Mouse (Mus musculus) embryonic facial prominence, embryonic 15.5 days (tissue): ENCODE measurements around the gene Nck2. TPM values are rescaled to one million over a fixed set of nuclear protein-coding genes. Genes with fewer than 3 reads are reported as not detected.
"Not testable (repeated sequence)": the region's sequence is repeated elsewhere in the genome, so short reads cannot be mapped to it uniquely, and the experiment has no call there.

Experiments used
- ATAC-seq: fragments of 200-750 bp; cut with Nextera tagmentation; 2 replicates; pipeline ENCODE4 v1.8.0; 2017; ENCODE audit warnings: low read depth, moderate TSS enrichment; ENCODE audit not compliant: insufficient number of reproducible peaks, low FRiP score, low TSS enrichment
- H3K27ac ChIP-seq: fragments of 300-500 bp; sonication (generic); replicated peaks from 2 replicates; pipeline ENCODE4 v1.5.1; 2015; ENCODE audit warnings: mild to moderate bottlenecking, inconsistent platforms
- H3K27me3 ChIP-seq: fragments of 300-500 bp; sonication (generic); 2 replicates; pipeline ENCODE4 v1.6.1; 2015; ENCODE audit warnings: inconsistent platforms
- H3K36me3 ChIP-seq: fragments of 300-500 bp; sonication (generic); 2 replicates; pipeline ENCODE4 v1.6.1; 2015; ENCODE audit warnings: mild to moderate bottlenecking, inconsistent platforms
- H3K4me1 ChIP-seq: fragments of 300-500 bp; sonication (generic); 2 replicates; pipeline ENCODE4 v1.6.1; 2015; ENCODE audit warnings: inconsistent platforms
- H3K4me2 ChIP-seq: fragments of 300-500 bp; sonication (generic); replicated peaks from 2 replicates; pipeline ENCODE4 v1.6.1; 2015; ENCODE audit warnings: mild to moderate bottlenecking, inconsistent platforms
- H3K4me3 ChIP-seq: fragments of 300-500 bp; sonication (generic); replicated peaks from 2 replicates; pipeline ENCODE4 v1.5.1; 2015; ENCODE audit warnings: mild to moderate bottlenecking, inconsistent platforms
- H3K9ac ChIP-seq: fragments of 300-500 bp; sonication (generic); 2 replicates; pipeline ENCODE4 v1.6.1; 2015; ENCODE audit warnings: inconsistent platforms
- H3K9me3 ChIP-seq: fragments of 300-500 bp; sonication (generic); replicated peaks from 2 replicates; pipeline ENCODE4 v1.6.1; 2016; ENCODE audit warnings: inconsistent platforms
- WGBS: fragments of 180-500 bp; shearing (Covaris S2); methylation state at CpG from one replicate; pipeline ENCODE4 v1.1.7; 2015; 5-methylcytosine and 5-hydroxymethylcytosine counted together
- polyA plus RNA-seq: library from polyadenylated mRNA; unstranded; fragments of >200 nt; fragmentation: Nextera tagmentation; extraction: Ambion mirVana; gene quantifications from 2 replicates; pipeline ENCODE4 v1.2.1, GENCODE M21; 2015

Nck2 gene
- polyA plus RNA-seq, 1 experiment from 2014 or later = 37.5 TPM

- H3K27me3 ChIP-seq = no peaks in the 10 kb centered on the region
- no peak overlapping the region for H3K4me3 ChIP-seq
- no peak for ATAC-seq
- H3K27ac ChIP-seq = no peak overlapping the region
- peaks cover 2% of the 10 kb centered on the region; the same call in 1 of the 2 replicates for H3K4me1 ChIP-seq
- H3K9me3 ChIP-seq = no peaks in the 10 kb centered on the region
- H3K4me2 ChIP-seq = no peak overlapping the region
- no peak overlapping the region for H3K9ac ChIP-seq
- H3K36me3 ChIP-seq = no peaks in the 10 kb centered on the region
- 70% methylated on average over 3 of the region's 3 CpGs for WGBS
Measured at GRCm38 (mm10) chr1:43524332-43524731, 80.0 kb downstream of the Nck2 start.

GRCm38 (mm10) chr1:43528275-43528674 is 83.9 kb downstream of the Nck2 start:
- Histone ChIP-seq H3K9ac (no peak overlapping the region), H3K4me2 (no peak overlapping the region), H3K4me3 (no peak overlapping the region), H3K27me3 (no peaks in the 10 kb centered on the region), H3K9me3 (no peaks in the 10 kb centered on the region), H3K4me1 (peaks cover 25% of the 10 kb centered on the region), H3K27ac (no peak overlapping the region), H3K36me3 (no peaks in the 10 kb centered on the region)
- 93% methylated on average over 2 of the region's 2 CpGs for WGBS
- ATAC-seq = no peak

GRCm38 (mm10) chr1:43529086-43529485 is 84.7 kb downstream of the Nck2 start:
- Histone ChIP-seq H3K4me1 (peaks cover 25% of the 10 kb centered on the region), H3K4me3 (no peak overlapping the region), H3K27me3 (no peaks in the 10 kb centered on the region), H3K4me2 (no peak overlapping the region), H3K9me3 (no peaks in the 10 kb centered on the region), H3K9ac (no peak overlapping the region), H3K36me3 (0 out of 2 replicates have a peak, but pooled peaks cover 2% of the 10 kb centered on the region), H3K27ac (no peak overlapping the region)
- ATAC-seq = no peak
- WGBS = 87% methylated on average over 1 of the region's 1 CpGs

- Histone ChIP-seq H3K9me3 (no peaks in the 10 kb centered on the region), H3K4me2 (no peak overlapping the region), H3K9ac (no peak overlapping the region), H3K27ac (0 out of 2 replicates have a peak overlapping the region, but pooled peaks have one; percentile 7), H3K27me3 (no peaks in the 10 kb centered on the region), H3K4me1 (peaks cover 24% of the 10 kb centered on the region), H3K36me3 (peaks cover 9% of the 10 kb centered on the region; the same call in 1 of the 2 replicates), H3K4me3 (no peak overlapping the region)
- WGBS = 64% methylated on average over 7 of the region's 7 CpGs
- no peak for ATAC-seq
Measured at GRCm38 (mm10) chr1:43530295-43531020, 86.1 kb downstream of the Nck2 start.

- no peaks in the 10 kb centered on the region for H3K27me3 ChIP-seq
- H3K27ac ChIP-seq = 0 out of 2 replicates have a peak overlapping the region, but pooled peaks have one; percentile 7
- 63% methylated on average over 7 of the region's 7 CpGs for WGBS
- no peak overlapping the region for H3K9ac ChIP-seq
- peaks cover 9% of the 10 kb centered on the region; the same call in 1 of the 2 replicates for H3K36me3 ChIP-seq
- H3K4me1 ChIP-seq = peaks cover 28% of the 10 kb centered on the region
- no peaks in the 10 kb centered on the region for H3K9me3 ChIP-seq
- H3K4me2 ChIP-seq = no peak overlapping the region
- no peak for ATAC-seq
- no peak overlapping the region for H3K4me3 ChIP-seq
Measured at GRCm38 (mm10) chr1:43531307-43531706, 86.9 kb downstream of the Nck2 start.

GRCm38 (mm10) chr1:43532279-43532678 is 87.9 kb downstream of the Nck2 start:
- no peak overlapping the region for H3K4me3 ChIP-seq
- H3K9ac ChIP-seq = no peak overlapping the region
- H3K36me3 ChIP-seq = peaks cover 9% of the 10 kb centered on the region; the same call in 1 of the 2 replicates
- H3K27me3 ChIP-seq = no peaks in the 10 kb centered on the region
- WGBS = 66% methylated on average over 4 of the region's 4 CpGs
- peaks cover 28% of the 10 kb centered on the region for H3K4me1 ChIP-seq
- no peaks in the 10 kb centered on the region for H3K9me3 ChIP-seq
- ATAC-seq = 0 out of 2 replicates have a peak, but pooled peaks have one; percentile 34
- H3K27ac ChIP-seq = no peak overlapping the region
- H3K4me2 ChIP-seq = no peak overlapping the region

- not testable (repeated sequence) for H3K4me2 ChIP-seq, ATAC-seq, H3K9ac ChIP-seq, H3K9me3 ChIP-seq, H3K4me3 ChIP-seq, H3K36me3 ChIP-seq, H3K27me3 ChIP-seq, H3K27ac ChIP-seq
- WGBS = 92% methylated on average over 11 of the region's 11 CpGs
- H3K4me1 ChIP-seq = peaks cover 28% of the 10 kb centered on the region
Measured at GRCm38 (mm10) chr1:43533497-43533896, 89.1 kb downstream of the Nck2 start.

GRCm38 (mm10) chr1:43534060-43534760 is 89.8 kb downstream of the Nck2 start:
- H3K9me3 ChIP-seq = no peaks in the 10 kb centered on the region

GRCm38 (mm10) chr1:43535519-43536000 is 91.2 kb downstream of the Nck2 start:
- Histone ChIP-seq H3K36me3 (peaks cover 9% of the 10 kb centered on the region; the same call in 1 of the 2 replicates), H3K9ac (no peak overlapping the region), H3K27me3 (no peaks in the 10 kb centered on the region), H3K4me3 (no peak overlapping the region), H3K4me1 (peaks cover 17% of the 10 kb centered on the region), H3K4me2 (no peak overlapping the region), H3K27ac (peak overlapping the region; percentile 34; the same call in 1 of the 2 replicates), H3K9me3 (no peaks in the 10 kb centered on the region)
- ATAC-seq = no peak
- WGBS = 72% methylated on average over 6 of the region's 6 CpGs

More at GRCm38 (mm10) chr1:43534060-43534760, 89.8 kb downstream of the Nck2 start:
- Histone ChIP-seq H3K4me2 (no peak overlapping the region), H3K36me3 (peaks cover 9% of the 10 kb centered on the region; the same call in 1 of the 2 replicates), H3K27ac (no peak overlapping the region), H3K9ac (no peak overlapping the region), H3K27me3 (no peaks in the 10 kb centered on the region), H3K4me1 (peaks cover 28% of the 10 kb centered on the region), H3K4me3 (no peak overlapping the region)
- no peak for ATAC-seq
- WGBS = 88% methylated on average over 5 of the region's 5 CpGs

- H3K9ac ChIP-seq = no peak overlapping the region
- no peaks in the 10 kb centered on the region for H3K27me3 ChIP-seq
- no peak for ATAC-seq
- peaks cover 9% of the 10 kb centered on the region; the same call in 1 of the 2 replicates for H3K36me3 ChIP-seq
- WGBS = 90% methylated on average over 2 of the region's 2 CpGs
- H3K9me3 ChIP-seq = no peaks in the 10 kb centered on the region
- no peak overlapping the region for H3K4me2 ChIP-seq
- H3K4me1 ChIP-seq = peaks cover 9% of the 10 kb centered on the region
- no peak overlapping the region for H3K27ac ChIP-seq
- no peak overlapping the region for H3K4me3 ChIP-seq
Measured at GRCm38 (mm10) chr1:43536266-43536665, 91.9 kb downstream of the Nck2 start.

- no peak overlapping the region for H3K4me3 ChIP-seq
- H3K36me3 ChIP-seq = peaks cover 9% of the 10 kb centered on the region; the same call in 1 of the 2 replicates
- no peak overlapping the region for H3K4me2 ChIP-seq
- H3K9me3 ChIP-seq = no peaks in the 10 kb centered on the region
- no peak overlapping the region for H3K27ac ChIP-seq
- H3K27me3 ChIP-seq = no peaks in the 10 kb centered on the region
- ATAC-seq = no peak
- H3K9ac ChIP-seq = no peak overlapping the region
- H3K4me1 ChIP-seq = peaks cover 9% of the 10 kb centered on the region
- 87% methylated on average over 3 of the region's 3 CpGs for WGBS
Measured at GRCm38 (mm10) chr1:43537021-43537420, 92.6 kb downstream of the Nck2 start.
